Mouse (Mus musculus) MEL (cell line): ENCODE data around the gene Rfx5. TPM values are rescaled to one million over a fixed set of nuclear protein-coding genes. Genes with fewer than 3 reads are reported as not detected.
"Not testable (repeated sequence)": the region's sequence is repeated elsewhere in the genome, so short reads cannot be mapped to it uniquely, and the experiment has no call there.

ENCODE experiments used
- DNase-seq: peaks from one replicate; pipeline ENCODE4 v3.0.0; 2011; ENCODE audit warnings: low read depth, low spot score
- H3K27ac ChIP-seq: 2 replicates; pipeline ENCODE4 v1.5.1; 2012; ENCODE audit warnings: low read depth, mild to moderate bottlenecking, control low read depth, low read length, moderate library complexity; ENCODE audit not compliant: control insufficient read depth
- H3K27me3 ChIP-seq, 2 experiments: fragments of 150-350 bp in 1 of 2; sonication (generic) in 1 of 2; 2 replicates each; pipeline ENCODE4 v1.6.1; 2012; ENCODE audit warnings: low read length in 2 of 2, mild to moderate bottlenecking in 2 of 2, improper control_type of control experiment in 1 of 2, moderate library complexity in 1 of 2; ENCODE audit not compliant: insufficient read depth in 2 of 2, control insufficient read depth in 1 of 2
- H3K36me3 ChIP-seq, 2 experiments: 2 replicates each; pipeline ENCODE4 v1.6.1; 2012 to 2014; ENCODE audit warnings: low read length in 2 of 2, improper control_type of control experiment in 1 of 2, inconsistent platforms in 1 of 2, mild to moderate bottlenecking in 1 of 2; ENCODE audit not compliant: insufficient read depth in 2 of 2, control insufficient read depth in 1 of 2
- H3K4me1 ChIP-seq, 2 experiments: fragments of 150-350 bp in 1 of 2; sonication (generic) in 1 of 2; 2 replicates each; pipeline ENCODE4 v1.6.1; 2012; ENCODE audit warnings: low read length in 2 of 2, improper control_type of control experiment in 1 of 2, mild to moderate bottlenecking in 1 of 2; ENCODE audit not compliant: insufficient read depth in 2 of 2, control insufficient read depth in 1 of 2
- H3K4me3 ChIP-seq, 2 experiments: fragments of 150-350 bp in 1 of 2; sonication (generic) in 1 of 2; 2 replicates each; pipeline ENCODE4 v1.5.1; 2012; ENCODE audit warnings: low read depth in 2 of 2, low read length in 2 of 2, mild to moderate bottlenecking in 2 of 2, moderate library complexity in 2 of 2, control low read depth in 1 of 2, improper control_type of control experiment in 1 of 2; ENCODE audit not compliant: control insufficient read depth in 1 of 2, insufficient read depth in 1 of 2
- H3K79me2 ChIP-seq: 2 replicates; pipeline ENCODE4 v1.6.1; 2012; ENCODE audit warnings: mild to moderate bottlenecking, low read length, moderate library complexity; ENCODE audit not compliant: control insufficient read depth, poor library complexity, insufficient read depth
- H3K9ac ChIP-seq: 2 replicates; pipeline ENCODE4 v1.6.1; 2012; ENCODE audit warnings: low read depth, mild to moderate bottlenecking, control low read depth, low read length, moderate library complexity; ENCODE audit not compliant: control insufficient read depth, poor library complexity, severe bottlenecking
- H3K9me3 ChIP-seq: fragments of 150-350 bp; sonication (generic); replicated peaks from 2 replicates; pipeline ENCODE4 v1.6.1; 2012; ENCODE audit warnings: mild to moderate bottlenecking, low read length, improper control_type of control experiment, moderate library complexity; ENCODE audit not compliant: insufficient read depth
- BHLHE40 ChIP-seq: IDR thresholded peaks from 2 replicates; pipeline ENCODE4 v1.6.1; 2012; ENCODE audit warnings: low read depth, mild to moderate bottlenecking, inconsistent platforms, low read length, improper control_type of control experiment, borderline replicate concordance
- EP300 ChIP-seq, 2 experiments: IDR thresholded peaks; 2 replicates each; pipeline ENCODE4 v1.6.1; 2011; ENCODE audit warnings: improper control_type of control experiment in 2 of 2, low read length in 2 of 2, low read depth in 1 of 2, mild to moderate bottlenecking in 1 of 2
- ETS1 ChIP-seq: IDR thresholded peaks from 2 replicates; pipeline ENCODE4 v1.6.1; 2012; ENCODE audit warnings: low read depth, mild to moderate bottlenecking, inconsistent platforms, low read length, improper control_type of control experiment, moderate library complexity
- GATA1 ChIP-seq: IDR thresholded peaks from 2 replicates; pipeline ENCODE4 v1.6.1; 2011; ENCODE audit warnings: low read depth, low read length, improper control_type of control experiment
- HCFC1 ChIP-seq: IDR thresholded peaks from 2 replicates; pipeline ENCODE4 v1.6.1; 2012; ENCODE audit warnings: low read depth, mild to moderate bottlenecking, inconsistent platforms, low read length, improper control_type of control experiment, moderate library complexity
- MAFK ChIP-seq: IDR thresholded peaks from 2 replicates; pipeline ENCODE4 v1.6.1; 2011; ENCODE audit warnings: low read depth, mild to moderate bottlenecking, low read length, improper control_type of control experiment, borderline replicate concordance
- MAX ChIP-seq: IDR thresholded peaks from 2 replicates; pipeline ENCODE4 v1.6.1; 2011; ENCODE audit warnings: low read length, improper control_type of control experiment
- MAZ ChIP-seq: IDR thresholded peaks from 2 replicates; pipeline ENCODE4 v1.6.1; 2012; ENCODE audit warnings: low read depth, mild to moderate bottlenecking, inconsistent platforms, low read length, improper control_type of control experiment
- MXI1 ChIP-seq: IDR thresholded peaks from 2 replicates; pipeline ENCODE4 v1.6.1; 2011; ENCODE audit warnings: mild to moderate bottlenecking, low read depth, low read length, improper control_type of control experiment
- MYC ChIP-seq: IDR thresholded peaks from 2 replicates; pipeline ENCODE4 v1.6.1; 2011; ENCODE audit warnings: low read depth, mild to moderate bottlenecking, low read length, improper control_type of control experiment, moderate library complexity
- POLR2A ChIP-seq, 2 experiments: IDR thresholded peaks; 2 replicates each; pipeline ENCODE4 v1.6.1; 2011 to 2012; ENCODE audit warnings: low read length in 2 of 2, mild to moderate bottlenecking in 2 of 2, control low read depth in 1 of 2, improper control_type of control experiment in 1 of 2, low read depth in 1 of 2, moderate library complexity in 1 of 2; ENCODE audit not compliant: control insufficient read depth in 1 of 2, insufficient read depth in 1 of 2, poor library complexity in 1 of 2
- RCOR1 ChIP-seq: IDR thresholded peaks from 2 replicates; pipeline ENCODE4 v1.6.1; 2012; ENCODE audit warnings: low read depth, mild to moderate bottlenecking, inconsistent platforms, low read length, improper control_type of control experiment
- SIN3A ChIP-seq: IDR thresholded peaks from 2 replicates; pipeline ENCODE4 v1.6.1; 2012; ENCODE audit warnings: low read length, improper control_type of control experiment, inconsistent platforms
- SMC3 ChIP-seq: IDR thresholded peaks from 2 replicates; pipeline ENCODE4 v1.6.1; 2011; ENCODE audit warnings: low read depth, low read length, improper control_type of control experiment
- TAL1 ChIP-seq: IDR thresholded peaks from 2 replicates; pipeline ENCODE4 v1.6.1; 2012; ENCODE audit warnings: mild to moderate bottlenecking, inconsistent platforms, low read length, moderate library complexity, mixed read lengths
- TBP ChIP-seq: IDR thresholded peaks from 2 replicates; pipeline ENCODE4 v1.8.0; 2011; ENCODE audit warnings: low read depth, low read length, improper control_type of control experiment
- TCF12 ChIP-seq: IDR thresholded peaks from 2 replicates; pipeline ENCODE4 v1.6.1; 2014; ENCODE audit warnings: low read depth, mild to moderate bottlenecking, inconsistent platforms, low read length, improper control_type of control experiment, moderate library complexity
- USF1 ChIP-seq: IDR thresholded peaks from 2 replicates; pipeline ENCODE4 v1.6.1; 2014; ENCODE audit warnings: low read depth, mild to moderate bottlenecking, inconsistent platforms, low read length, improper control_type of control experiment, moderate library complexity
- USF2 ChIP-seq, 2 experiments: IDR thresholded peaks; 2 replicates each; pipeline ENCODE4 v1.6.1; 2011 to 2012; ENCODE audit warnings: improper control_type of control experiment in 2 of 2, low read length in 2 of 2, borderline replicate concordance in 1 of 2, inconsistent platforms in 1 of 2, low read depth in 1 of 2, mild to moderate bottlenecking in 1 of 2; ENCODE audit not compliant: insufficient read depth in 1 of 2
- polyA plus RNA-seq, 2 experiments: library from polyadenylated mRNA; stranded (reverse) in 1 of 2; unstranded in 1 of 2; fragments of >175 nt in 1 of 2; fragments of >200 nt in 1 of 2; gene quantifications; 2 replicates each; pipeline versions ENCODE4 v1.2.1 to v1.2.4; 2012; ENCODE audit warnings: low replicate concordance in 2 of 2, low read depth in 1 of 2; ENCODE audit not compliant: insufficient read length in 2 of 2, insufficient read depth in 1 of 2, missing spikeins in 1 of 2
- total RNA-seq: library from RNA; depleted of rRNA; stranded (reverse); fragments of 300-350 nt; gene quantifications from 2 replicates; pipeline ENCODE4 v1.2.3, GENCODE M21; 2012

Rfx5 gene
- total and polyA plus RNA-seq, 3 experiments, result 10.0 to 19.4 TPM; not detected in 1

GRCm38 (mm10) chr3:94931427-94932082 lies 22.3 kb upstream of the Rfx5 start:
- peaks cover 12 to 45% of the 10 kb centered on the region in 2 experiments for H3K4me1 ChIP-seq
- peaks cover 0 to 18% of the 10 kb centered on the region in 2 experiments; a peak in 2 of 4 replicates for H3K36me3 ChIP-seq
- peak overlapping the region; percentile 90 for H3K27ac ChIP-seq
- not testable (repeated sequence) for H3K27me3 ChIP-seq, H3K79me2 ChIP-seq, H3K9me3 ChIP-seq
- H3K4me3 ChIP-seq, result peak overlapping the region; percentile 15 to 33; a peak in 3 of 4 replicates
- peak overlapping the region; percentile 59 for H3K9ac ChIP-seq
- DNase-seq, result peak; percentile 94
- peak; percentile 21; the same call in 1 of the 2 replicates for TF ChIP-seq HCFC1
- 0 out of 2 replicates have a peak, but pooled peaks have one; percentile 48 for TF ChIP-seq RCOR1
- peak; percentile 89 for TF ChIP-seq MXI1
- TF ChIP-seq TCF12, result peak; percentile 78
- TF ChIP-seq MAFK, result 0 out of 2 replicates have a peak, but pooled peaks have one; percentile 5
- TF ChIP-seq MYC, result peak; percentile 91
- TF ChIP-seq POLR2A (IDR thresholded peaks at IDR 0.05; ENCODE audit: control insufficient read depth in 1 of 2, insufficient read depth in 1 of 2, low read depth in 1 of 2, low read length in 2 of 2, poor library complexity in 1 of 2), result peak in 1 of 2 experiments; percentile 61; a peak in 2 of 4 replicates
- peak; percentile 71 for TF ChIP-seq SIN3A
- TF ChIP-seq SMC3, result 0 out of 2 replicates have a peak, but pooled peaks have one; percentile 3
- TF ChIP-seq BHLHE40, result peak; percentile 98
- TF ChIP-seq TBP, result peak; percentile 68; the same call in 1 of the 2 replicates
- TF ChIP-seq ETS1, result peak; percentile 83
- peak; percentile 96 for TF ChIP-seq USF1
- TF ChIP-seq MAX, result peak; percentile 95
- TF ChIP-seq GATA1, result peak; percentile 78
- peak; percentile 76 to 92 for TF ChIP-seq USF2 (IDR thresholded peaks at IDR 0.05; ENCODE audit: borderline replicate concordance in 1 of 2, insufficient read depth in 1 of 2, low read depth in 1 of 2, low read length in 2 of 2)
- peak; percentile 55 to 74; a peak in 3 of 4 replicates for TF ChIP-seq EP300 (IDR thresholded peaks at IDR 0.05; ENCODE audit: low read depth in 1 of 2, low read length in 2 of 2)
- TF ChIP-seq TAL1, result peak; percentile 40

- Histone ChIP-seq H3K36me3 (peaks cover 0 to 12% of the 10 kb centered on the region in 2 experiments; a peak in 2 of 4 replicates), H3K27ac (peak overlapping the region; percentile 90), H3K4me1 (peaks cover 12 to 39% of the 10 kb centered on the region in 2 experiments), H3K4me3 (peak overlapping the region; percentile 3 to 47), H3K9ac (peak overlapping the region; percentile 8)
- H3K9me3 ChIP-seq, DNase-seq, H3K79me2 ChIP-seq, H3K27me3 ChIP-seq: not testable (repeated sequence)
- TF ChIP-seq MAZ (0 out of 2 replicates have a peak, but pooled peaks have one; percentile 31), USF1 (0 out of 2 replicates have a peak, but pooled peaks have one; percentile 2)
Measured at GRCm38 (mm10) chr3:94932279-94932678, 21.6 kb upstream of the Rfx5 start.
